Mouse (Mus musculus) induced T-regulatory cell, adult 2 months (primary cell): ENCODE results near the gene Zfp91.

Source experiments
- DNase-seq: peaks from one replicate; pipeline ENCODE4 v3.0.0-alpha.2; 2012; ENCODE audit warnings: low read depth

Zfp91 gene

DNA sequence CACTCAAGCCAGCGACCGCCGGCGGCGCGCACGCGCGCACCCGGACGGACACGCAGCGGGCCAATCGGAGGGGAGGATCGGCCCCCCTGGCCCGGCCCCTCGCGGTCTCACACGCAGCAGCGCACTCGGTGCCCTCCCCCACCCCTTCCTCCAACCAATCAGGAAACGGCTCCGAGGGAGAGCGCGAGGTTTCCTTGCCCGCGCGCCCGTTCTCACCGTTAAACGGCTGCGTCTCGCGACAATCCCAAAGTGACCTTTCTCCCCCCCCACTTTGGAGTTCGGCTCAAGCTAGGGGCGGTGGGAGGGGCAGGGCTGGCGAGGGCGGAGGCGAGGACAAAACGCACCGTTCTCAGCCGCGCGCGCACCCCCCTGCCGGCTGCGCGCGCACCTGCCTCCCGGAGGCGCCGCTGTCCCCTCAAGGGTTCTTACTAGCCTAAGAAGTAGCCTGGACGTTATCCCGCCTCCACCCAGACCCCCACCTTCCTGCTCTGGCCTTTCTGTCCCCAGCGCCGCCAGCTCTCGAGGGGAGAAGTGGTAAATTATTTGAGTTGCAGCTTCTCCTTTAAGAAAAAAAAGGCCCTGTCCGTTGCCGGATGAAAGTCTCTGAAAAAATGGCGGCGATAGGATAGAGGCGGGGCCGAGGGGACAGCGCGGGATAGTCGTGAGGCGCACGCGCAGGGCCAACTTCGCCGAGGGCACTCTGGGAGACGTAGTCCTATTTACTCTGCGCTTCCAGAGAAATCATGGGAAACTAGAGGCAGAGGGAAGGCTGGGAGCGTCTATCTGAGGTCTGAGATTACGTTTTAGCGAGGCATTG, at the start of gene Zfp91, which contains the start of gene Lpxn:
TSS of gene Zfp91 (minus strand) at position 616 of the 817 bp plus-strand sequence.
TSS of gene Lpxn (plus strand) at position 683 of the 817 bp plus-strand sequence.
- peak; percentile 98 for DNase-seq

DNA sequence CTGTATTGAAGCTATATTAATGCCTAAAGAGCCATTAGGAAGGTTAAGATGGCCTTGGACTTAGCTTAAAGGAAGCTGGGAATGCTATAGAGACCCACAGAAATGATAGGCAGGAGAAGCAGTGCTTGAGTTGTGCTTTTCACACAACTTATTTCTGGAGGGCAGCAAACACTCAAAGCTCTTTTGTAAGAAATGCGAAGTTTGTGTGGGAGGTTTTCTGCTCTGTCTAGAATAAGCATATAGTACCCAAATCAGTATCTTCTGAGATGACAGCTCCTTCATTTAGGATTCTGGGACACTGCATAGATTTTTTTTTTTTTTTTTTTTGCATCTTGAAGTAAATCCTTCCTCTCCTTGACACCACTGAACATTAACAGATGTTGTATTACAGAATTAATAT, 42.6 kb upstream of the Zfp91 start:
- DNase-seq: no peak

DNA sequence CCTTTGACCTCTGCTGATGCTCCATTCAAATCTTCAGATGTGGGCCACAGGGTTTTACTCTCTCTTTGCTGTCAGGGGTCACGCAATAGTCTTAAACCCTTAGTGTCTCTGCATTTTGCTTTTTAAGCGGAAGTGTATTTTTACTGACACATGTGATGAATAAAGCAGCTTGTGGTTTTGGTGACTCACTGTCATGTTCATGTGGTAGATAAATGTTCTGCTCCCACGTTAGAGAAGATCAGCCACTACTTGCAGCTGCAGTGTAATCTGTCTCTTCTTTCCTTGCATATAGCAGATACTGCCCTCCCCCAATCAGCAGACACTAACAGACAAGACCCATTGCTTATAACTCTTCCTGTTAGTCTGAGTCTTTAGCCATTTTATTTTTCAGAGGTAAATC, 37.7 kb upstream of the Zfp91 start:
- peak; percentile 84 for DNase-seq

DNA sequence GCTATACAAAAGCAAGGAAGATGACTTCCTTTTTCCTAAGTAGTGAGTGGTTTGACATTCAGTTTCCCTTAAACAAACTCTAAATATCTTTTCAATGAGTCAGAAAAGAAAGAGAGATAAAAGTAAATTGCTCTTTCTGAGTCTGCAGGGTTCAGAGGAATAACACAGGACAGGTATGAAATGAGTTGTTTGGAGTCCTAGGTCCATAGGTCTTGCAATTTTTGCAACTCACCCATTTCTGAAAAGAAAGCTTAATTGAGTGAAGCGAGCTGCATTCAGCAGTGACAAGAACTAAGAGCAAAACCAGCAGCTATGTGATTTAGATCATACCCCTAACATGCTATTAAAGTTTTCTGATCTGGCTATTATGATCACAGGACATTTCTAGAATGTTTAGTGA, 35.6 kb upstream of the Zfp91 start:
- no peak for DNase-seq

DNA sequence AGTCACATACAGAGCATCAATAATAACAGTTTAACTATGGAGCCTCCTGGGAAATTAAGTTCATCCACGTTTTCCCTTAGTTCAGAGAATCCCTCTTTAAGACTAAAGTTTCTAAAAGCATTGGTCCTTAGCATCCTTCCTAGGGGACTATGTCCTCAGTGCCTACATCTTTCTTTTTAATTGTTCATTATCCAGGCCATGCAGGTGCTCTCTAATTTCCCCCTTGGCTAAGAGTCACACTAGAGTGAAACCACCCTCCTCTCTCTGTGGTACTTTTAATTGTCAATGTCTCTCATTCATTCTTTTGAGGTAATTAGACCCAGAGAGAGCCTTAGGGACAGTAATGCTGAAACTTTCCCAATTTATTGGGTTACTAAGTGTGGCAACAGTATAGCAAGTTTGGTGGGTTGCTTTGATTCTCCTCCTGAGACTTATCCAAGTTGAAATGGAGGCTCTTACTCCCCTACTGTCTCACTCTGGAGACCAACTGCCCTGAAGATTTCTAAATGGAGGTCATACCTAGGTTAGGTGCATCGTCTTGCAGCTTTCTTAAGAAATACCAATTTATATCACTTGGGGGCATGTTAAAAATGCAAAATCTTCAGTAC, 35.0 kb upstream of the Zfp91 start:
- DNase-seq: no peak

DNA sequence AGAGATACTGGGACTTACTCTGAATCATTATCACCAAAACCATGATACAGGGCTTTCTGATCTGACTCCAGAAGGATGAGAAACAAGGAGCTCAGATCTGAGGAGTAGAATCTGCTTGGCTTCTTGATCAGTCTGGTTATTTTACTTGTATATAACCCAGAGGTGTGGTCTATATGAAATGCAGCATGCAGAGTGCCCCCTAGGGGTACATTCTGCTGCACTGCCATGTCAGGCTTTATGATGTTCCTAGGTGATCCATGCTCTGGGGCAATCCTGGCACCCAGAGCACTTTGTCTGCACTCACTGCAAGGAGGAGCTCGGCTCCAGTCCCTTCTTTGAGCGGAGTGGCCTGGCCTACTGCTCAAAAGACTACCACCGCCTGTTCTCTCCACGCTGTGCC, 28.6 kb upstream of the Zfp91 start:
- peak; percentile 30 for DNase-seq

DNA sequence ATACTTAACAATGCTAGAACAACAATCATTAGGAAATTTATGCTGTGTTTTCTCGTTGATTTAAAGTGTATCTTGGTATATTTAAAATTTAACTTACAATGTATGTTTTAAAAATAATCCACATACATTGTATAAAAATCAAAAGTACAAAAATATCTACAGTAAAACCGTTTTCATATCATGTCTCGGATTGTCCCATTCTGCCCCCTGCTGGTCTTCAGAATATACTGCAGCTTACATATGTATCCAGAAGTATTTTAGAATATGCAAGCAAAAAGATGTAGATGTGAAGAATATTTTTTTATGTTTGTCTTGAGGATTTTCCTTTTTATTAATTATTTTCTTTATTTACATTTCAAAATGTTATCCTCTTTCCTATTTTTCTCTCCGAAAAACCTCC, 24.5 kb upstream of the Zfp91 start:
- peak; percentile 85 for DNase-seq

DNA sequence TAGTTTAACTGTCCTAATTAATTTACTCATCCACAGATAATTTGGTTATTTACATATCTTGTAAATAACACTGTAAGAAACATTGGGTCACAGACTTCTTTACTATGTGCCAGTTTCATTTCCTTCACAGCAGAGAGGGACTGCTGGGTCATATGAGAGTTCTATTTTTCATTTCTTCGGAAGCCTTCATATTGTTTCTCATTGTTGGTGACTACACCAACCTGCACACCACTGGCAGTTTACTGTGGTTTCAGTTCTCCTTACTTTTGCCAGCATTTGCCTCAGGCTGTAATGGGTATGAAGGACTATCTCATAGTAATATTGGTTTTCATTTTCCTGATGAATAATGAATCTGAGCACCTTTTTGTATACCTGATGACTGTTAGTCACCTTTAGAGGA, 22.6 kb upstream of the Zfp91 start:
- no peak for DNase-seq

DNA sequence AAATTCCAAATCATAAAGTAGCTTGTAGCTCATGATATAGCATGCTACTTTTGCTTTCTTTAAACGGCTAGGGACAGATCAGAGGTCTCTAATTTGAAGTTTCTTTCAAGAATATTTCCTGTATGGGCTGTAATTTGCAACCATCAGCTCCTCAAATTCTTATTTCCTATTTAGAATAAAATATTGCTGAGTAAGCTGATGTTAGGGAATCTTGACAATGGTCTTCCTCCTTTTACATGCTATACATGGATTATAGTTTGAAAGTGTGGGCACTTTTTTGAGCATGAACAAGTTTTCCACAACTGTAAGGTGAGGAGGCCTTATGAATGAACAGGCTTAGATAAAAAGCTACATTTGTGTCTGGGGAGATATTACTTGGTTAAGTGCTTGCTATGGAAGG, 18.0 kb upstream of the Zfp91 start:
- no peak for DNase-seq

DNA sequence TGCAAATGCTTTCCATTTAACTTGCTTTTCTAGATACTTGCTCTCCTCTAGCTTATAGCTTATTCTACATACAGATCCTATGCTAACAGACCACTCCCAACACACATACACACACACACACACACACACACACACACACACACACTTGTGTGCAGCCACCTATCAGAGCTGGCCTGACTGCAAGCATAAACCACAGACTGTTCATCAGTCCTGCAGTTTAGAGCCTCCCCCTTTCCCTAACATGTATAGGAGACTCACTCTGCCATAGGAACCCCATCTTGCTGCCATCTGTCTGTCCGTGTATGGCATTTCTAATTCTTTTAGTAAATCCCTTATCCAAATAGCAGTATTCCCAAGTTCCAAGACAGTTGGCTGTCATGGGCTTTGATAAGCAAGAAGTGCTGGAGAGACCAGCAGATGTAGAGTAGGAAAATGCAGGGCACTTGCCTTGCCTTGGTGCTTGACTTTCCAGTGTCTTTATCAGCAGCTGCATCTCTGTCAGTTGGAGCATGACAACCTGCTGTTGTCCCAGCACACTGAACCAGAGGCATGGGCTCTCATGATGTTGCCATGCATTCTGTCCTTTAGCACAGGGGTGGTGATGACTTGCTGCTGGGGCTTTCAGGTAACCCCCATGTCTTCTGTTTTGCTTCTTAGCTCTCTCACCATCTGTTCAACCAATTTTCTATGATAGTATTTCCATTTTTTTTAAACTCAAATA, 16.9 kb upstream of the Zfp91 start:
- DNase-seq: no peak

DNA sequence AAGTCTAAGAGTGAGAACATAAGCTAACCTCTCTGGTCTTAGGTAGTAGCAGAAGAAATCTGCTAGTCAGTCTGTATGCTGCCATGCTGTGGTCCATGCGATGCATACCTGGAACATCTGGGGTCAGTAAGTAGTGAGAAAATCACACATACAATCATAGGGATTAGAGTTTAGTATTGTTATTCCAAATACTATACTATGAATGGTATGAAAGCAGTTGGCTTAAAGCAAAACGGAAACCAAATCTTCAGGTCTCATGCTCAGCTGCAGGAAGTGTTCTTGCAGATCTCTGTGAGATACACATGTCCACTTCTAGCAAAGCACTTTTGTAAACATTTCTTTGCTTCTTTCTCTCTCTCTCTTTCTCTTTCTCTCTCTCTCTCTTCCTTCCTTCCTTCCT, 10.3 kb upstream of the Zfp91 start:
- DNase-seq: peak; percentile 75

DNA sequence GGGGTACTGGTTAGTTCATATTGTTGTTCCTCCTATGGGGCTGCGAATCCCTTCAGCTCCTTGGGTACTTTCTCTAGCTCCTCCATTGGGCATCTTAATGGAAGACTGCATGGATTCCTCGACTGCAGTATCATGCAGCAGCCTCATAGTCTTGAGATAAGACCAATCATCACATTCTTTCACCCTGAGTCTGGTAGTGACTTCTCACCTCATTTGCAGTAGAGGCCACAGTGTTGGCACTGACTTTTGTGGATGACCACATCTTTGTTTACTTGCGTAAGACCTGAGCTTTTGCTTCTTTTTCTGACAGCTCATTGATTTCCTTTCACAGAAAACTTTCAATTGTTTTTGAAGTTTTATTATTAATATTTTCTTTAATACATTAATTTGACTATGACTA, 9.8 kb upstream of the Zfp91 start:
- DNase-seq: peak; percentile 65

DNA sequence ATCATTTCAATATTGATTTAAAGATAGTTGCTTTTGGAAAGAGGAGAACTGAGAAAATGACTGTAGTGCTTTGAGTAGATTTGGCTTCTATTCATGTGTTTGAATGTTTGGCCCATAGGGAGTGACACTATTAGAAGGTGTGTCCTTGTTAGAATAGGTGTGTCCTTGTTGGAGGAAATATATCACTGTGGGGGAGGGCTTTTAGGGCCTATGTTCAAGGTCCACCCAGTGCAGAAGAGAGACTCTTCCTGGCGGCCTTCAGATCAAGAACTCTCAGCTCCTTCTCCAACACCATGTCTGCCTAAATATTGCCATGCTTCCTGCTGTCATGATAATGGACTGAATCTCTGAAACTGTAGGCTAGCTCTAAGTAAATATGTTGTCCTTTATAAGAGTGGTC, 8.3 kb upstream of the Zfp91 start:
- DNase-seq: peak; percentile 26

DNA sequence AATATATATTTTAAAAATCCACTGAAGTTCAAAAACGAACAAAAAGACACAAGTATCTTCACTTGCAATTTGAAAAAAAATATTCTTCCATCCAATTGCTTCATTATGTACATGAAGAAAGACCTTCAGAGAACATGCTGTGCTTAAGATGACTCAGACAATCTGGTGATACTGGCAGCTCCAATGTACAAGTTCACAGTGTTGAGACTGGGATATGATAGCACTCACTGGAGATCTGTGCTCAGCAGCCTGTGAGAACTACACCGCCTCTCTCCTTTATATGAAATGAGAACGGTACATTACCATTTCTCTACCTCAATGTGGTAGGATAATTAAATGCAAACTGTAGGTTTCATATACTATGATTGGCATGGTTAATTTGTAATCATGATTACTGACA, 6.9 kb upstream of the Zfp91 start:
- no peak for DNase-seq

DNA sequence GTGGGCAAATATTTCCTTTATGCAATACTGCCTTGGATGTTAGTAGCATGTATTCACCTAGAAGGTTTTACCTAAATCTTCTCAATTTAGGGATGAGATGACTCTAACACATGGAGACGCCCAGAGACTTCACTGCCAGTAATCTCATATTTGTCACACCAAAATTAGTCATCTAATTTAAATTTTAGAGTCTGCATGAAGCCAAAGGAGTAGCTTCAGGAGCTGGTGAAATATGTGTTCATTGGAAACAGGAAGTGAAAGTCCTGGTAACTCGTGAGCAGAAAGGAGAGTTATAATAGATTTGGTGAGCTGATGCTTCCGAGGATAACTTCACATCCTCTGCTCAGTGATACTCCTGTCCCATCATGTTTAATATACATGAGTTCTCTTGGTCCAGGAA, 5.1 kb upstream of the Zfp91 start:
- DNase-seq: peak; percentile 66

DNA sequence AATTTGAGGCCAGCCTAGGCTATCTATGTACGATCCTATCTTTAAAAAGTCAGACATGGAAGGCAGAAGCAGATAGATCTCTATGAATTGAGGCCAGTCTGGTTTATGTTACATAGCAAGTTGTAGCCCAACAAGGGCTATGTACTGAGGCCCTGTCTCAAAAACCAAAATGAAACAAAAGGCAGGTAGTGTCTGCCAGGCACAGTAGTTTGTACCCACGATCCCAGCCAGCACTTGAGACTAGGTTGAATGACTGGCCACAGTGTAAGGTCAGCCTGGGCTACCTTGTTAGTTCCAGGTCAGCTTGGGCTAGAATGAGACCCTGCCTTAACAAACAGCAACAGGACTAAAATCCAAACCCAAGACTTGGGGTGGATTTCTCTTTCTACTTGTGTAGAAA, 4.7 kb upstream of the Zfp91 start:
- peak; percentile 56 for DNase-seq

DNA sequence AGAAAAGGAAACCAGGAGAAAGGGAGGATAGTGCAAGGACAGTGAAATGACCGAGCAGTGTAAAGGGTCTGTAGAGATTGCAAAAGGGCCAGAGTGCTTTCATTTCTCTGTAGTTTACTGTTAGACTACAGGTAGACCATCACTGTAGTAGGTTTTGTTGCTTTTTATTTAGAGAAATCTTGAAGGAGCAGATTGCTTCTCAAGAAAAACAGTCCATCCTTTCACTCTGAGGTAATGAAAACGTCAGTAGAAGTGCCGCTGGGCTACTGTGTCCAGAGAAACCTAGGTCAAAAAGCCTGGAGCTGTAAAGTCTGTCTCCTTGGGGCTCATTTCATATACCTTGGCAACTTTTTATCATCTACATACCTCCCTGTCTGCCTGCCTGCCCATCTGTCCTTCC, 3.2 kb upstream of the Zfp91 start:
- peak; percentile 51 for DNase-seq

DNA sequence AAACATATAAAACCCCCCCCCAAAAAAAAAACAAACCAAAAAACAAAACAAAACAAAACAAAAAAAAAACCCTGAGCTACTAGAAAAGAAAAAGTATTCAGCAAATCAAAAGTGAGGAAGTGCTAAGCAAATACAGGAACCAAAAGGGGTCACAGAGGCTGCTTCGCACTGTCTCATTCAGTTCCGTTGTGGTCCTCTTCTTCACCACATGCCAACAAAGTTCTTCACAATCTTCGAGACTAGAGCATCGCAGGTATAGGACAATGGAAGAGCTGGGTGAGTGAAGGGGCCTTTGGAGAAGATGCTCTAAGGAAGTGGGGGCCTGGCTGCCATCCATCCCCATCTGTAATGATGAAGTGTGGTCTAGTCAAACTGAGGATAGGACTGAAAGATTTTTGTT, 2.5 kb upstream of the Zfp91 start:
- peak; percentile 86 for DNase-seq

DNA sequence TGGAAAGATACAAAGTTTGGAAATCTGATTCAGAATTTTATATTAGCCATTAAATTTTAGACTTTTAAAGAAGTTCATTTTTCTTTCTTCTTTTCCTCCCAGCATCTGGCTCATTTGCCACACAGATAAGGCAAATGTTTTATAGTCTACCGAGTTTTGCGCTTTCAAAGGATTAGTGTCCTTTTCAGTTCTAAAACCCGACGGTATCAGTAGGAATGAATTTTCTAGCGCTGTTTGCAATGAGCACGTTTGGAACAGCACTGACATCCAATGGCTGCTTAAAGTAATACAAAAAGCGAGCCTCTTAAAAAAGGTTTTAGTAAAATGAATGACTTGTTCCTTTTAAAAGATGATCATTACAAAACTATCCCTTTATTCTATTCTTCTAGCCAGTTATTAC, 1.1 kb upstream of the Zfp91 start:
- DNase-seq: peak; percentile 79

DNA sequence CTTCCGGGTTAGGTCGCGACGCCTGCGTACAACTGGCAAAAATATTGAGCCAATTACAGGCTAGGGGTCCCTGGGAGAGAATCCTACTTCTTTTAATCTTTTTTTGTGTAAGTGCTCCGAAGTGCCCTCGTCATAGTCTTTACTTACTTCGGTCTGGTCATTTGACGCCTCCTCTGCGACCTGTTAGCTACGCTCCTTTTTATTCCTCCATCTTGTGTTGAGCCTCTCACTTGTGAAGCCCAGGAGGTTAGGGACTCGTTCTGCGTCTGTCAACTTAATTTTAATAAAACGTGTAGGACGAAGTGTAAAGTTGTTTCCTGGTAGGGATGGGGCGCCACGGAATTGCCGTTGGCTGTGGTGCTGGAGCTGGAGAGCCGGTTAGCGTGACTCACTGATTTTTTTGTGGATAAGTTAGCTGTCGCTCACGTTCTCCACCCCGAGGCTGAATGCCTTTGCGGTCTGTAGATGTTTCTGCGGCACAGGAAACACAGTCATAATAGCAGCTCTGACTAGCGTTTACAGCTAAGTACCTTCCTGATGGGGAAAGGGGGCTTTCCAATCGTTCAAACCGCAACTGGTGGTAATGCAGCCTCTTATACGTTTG, 504 bp upstream of the Zfp91 start:
- DNase-seq: peak; percentile 97

DNA sequence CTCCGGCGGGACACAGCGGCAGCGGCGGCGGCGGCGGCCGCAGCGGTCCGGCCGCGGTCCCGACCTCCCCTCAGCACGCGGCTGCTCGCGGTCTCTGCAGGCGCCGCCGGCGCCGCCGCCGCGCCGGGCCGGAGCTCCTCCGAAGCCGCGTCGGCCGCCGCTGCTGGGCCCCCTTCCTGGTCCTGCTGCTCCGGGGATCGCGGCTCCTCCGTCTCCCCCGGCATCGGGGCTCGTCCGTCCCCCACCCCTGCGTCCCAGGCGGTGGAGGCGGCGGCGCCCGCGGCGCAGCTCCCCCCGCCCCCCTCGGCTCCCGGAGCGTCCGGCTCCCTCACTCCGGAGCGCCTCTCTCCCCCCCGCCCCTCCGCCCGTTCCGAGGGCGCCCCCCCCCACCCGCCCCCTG, 816 bp downstream of the Zfp91 start:
- no peak for DNase-seq
